Mouse (Mus musculus): ENCODE measurements at regions not wholly inside any gene's neighbourhood (a gene's known extent, or its start where the extent isn't known, plus 50 kb on each side); places are given as distances from the start of the nearest gene placed in this dataset.

GRCm38 (mm10) chr9:101458306-101458946 lies 206.8 kb upstream of the Ppp2r3a start:
- H3K9ac ChIP-seq (ENCODE audit: low read depth, low read length) = no peak overlapping the region
- TF ChIP-seq CTCF (IDR thresholded peaks at IDR 0.05; ENCODE audit: low read depth) = no peak
- no peaks in the 10 kb centered on the region for H3K9me3 ChIP-seq (ENCODE audit: control insufficient read depth)
- WGBS = 68% methylated on average over 10 of the region's 10 CpGs
- H3K4me1 ChIP-seq (replicated peaks; ENCODE audit: control insufficient read depth, insufficient read depth, low read length) = no peaks in the 10 kb centered on the region
- no peak for ATAC-seq
- H3K27ac ChIP-seq (ENCODE audit: low read depth, low read length) = no peak overlapping the region
- H3K4me3 ChIP-seq (ENCODE audit: low read depth, low read length) = no peak overlapping the region
- no peaks in the 10 kb centered on the region for H3K27me3 ChIP-seq (replicated peaks; ENCODE audit: control insufficient read depth, insufficient read depth, low read length)
- no peaks in the 10 kb centered on the region for H3K36me3 ChIP-seq (ENCODE audit: control insufficient read depth, insufficient read depth)
- H3K4me2 ChIP-seq (replicated peaks; ENCODE audit: low read depth) = no peak overlapping the region

- no peak for ATAC-seq
- Histone ChIP-seq H3K36me3 (ENCODE audit: control insufficient read depth, insufficient read depth) (no peaks in the 10 kb centered on the region), H3K27me3 (replicated peaks; ENCODE audit: control insufficient read depth, insufficient read depth, low read length) (no peaks in the 10 kb centered on the region), H3K9ac (ENCODE audit: low read depth, low read length) (no peak overlapping the region), H3K27ac (ENCODE audit: low read depth, low read length) (no peak overlapping the region), H3K4me1 (replicated peaks; ENCODE audit: control insufficient read depth, insufficient read depth, low read length) (no peaks in the 10 kb centered on the region), H3K4me3 (ENCODE audit: low read depth, low read length) (no peak overlapping the region), H3K4me2 (replicated peaks; ENCODE audit: low read depth) (no peak overlapping the region), H3K9me3 (ENCODE audit: control insufficient read depth) (no peaks in the 10 kb centered on the region)
- no peak for TF ChIP-seq CTCF (IDR thresholded peaks at IDR 0.05; ENCODE audit: low read depth)
- WGBS = 75% methylated on average over 2 of the region's 2 CpGs
These were observed 194.7 kb upstream of the Ppp2r3a start for GRCm38 (mm10) chr9:101446316-101446715.

GRCm38 (mm10) chr9:101445764-101446163 lies 194.2 kb upstream of the Ppp2r3a start:
- Histone ChIP-seq H3K9ac (ENCODE audit: low read depth, low read length) (no peak overlapping the region), H3K36me3 (ENCODE audit: control insufficient read depth, insufficient read depth) (no peaks in the 10 kb centered on the region), H3K9me3 (ENCODE audit: control insufficient read depth) (no peaks in the 10 kb centered on the region), H3K4me1 (replicated peaks; ENCODE audit: control insufficient read depth, insufficient read depth, low read length) (no peaks in the 10 kb centered on the region), H3K4me3 (ENCODE audit: low read depth, low read length) (no peak overlapping the region), H3K27ac (ENCODE audit: low read depth, low read length) (no peak overlapping the region), H3K27me3 (replicated peaks; ENCODE audit: control insufficient read depth, insufficient read depth, low read length) (no peaks in the 10 kb centered on the region), H3K4me2 (replicated peaks; ENCODE audit: low read depth) (no peak overlapping the region)
- 66% methylated on average over 5 of the region's 5 CpGs for WGBS
- no peak for TF ChIP-seq CTCF (IDR thresholded peaks at IDR 0.05; ENCODE audit: low read depth)
- no peak for ATAC-seq

GRCm38 (mm10) chr9:101445293-101445692 lies 193.7 kb upstream of the Ppp2r3a start:
- TF ChIP-seq CTCF (IDR thresholded peaks at IDR 0.05; ENCODE audit: low read depth) = no peak
- Histone ChIP-seq H3K9me3 (ENCODE audit: control insufficient read depth) (no peaks in the 10 kb centered on the region), H3K4me1 (replicated peaks; ENCODE audit: control insufficient read depth, insufficient read depth, low read length) (no peaks in the 10 kb centered on the region), H3K36me3 (ENCODE audit: control insufficient read depth, insufficient read depth) (no peaks in the 10 kb centered on the region), H3K4me3 (ENCODE audit: low read depth, low read length) (no peak overlapping the region), H3K27ac (ENCODE audit: low read depth, low read length) (no peak overlapping the region), H3K4me2 (replicated peaks; ENCODE audit: low read depth) (no peak overlapping the region), H3K9ac (ENCODE audit: low read depth, low read length) (no peak overlapping the region), H3K27me3 (replicated peaks; ENCODE audit: control insufficient read depth, insufficient read depth, low read length) (no peaks in the 10 kb centered on the region)
- no peak for ATAC-seq
- 76% methylated on average over 1 of the region's 1 CpGs for WGBS

GRCm38 (mm10) chr9:101439856-101440255 lies 188.3 kb upstream of the Ppp2r3a start:
- Histone ChIP-seq H3K4me1 (replicated peaks; ENCODE audit: control insufficient read depth, insufficient read depth, low read length) (no peaks in the 10 kb centered on the region), H3K4me2 (replicated peaks; ENCODE audit: low read depth) (no peak overlapping the region), H3K4me3 (ENCODE audit: low read depth, low read length) (no peak overlapping the region), H3K9ac (ENCODE audit: low read depth, low read length) (no peak overlapping the region), H3K27ac (ENCODE audit: low read depth, low read length) (no peak overlapping the region), H3K27me3 (replicated peaks; ENCODE audit: control insufficient read depth, insufficient read depth, low read length) (no peaks in the 10 kb centered on the region), H3K9me3 (ENCODE audit: control insufficient read depth) (no peaks in the 10 kb centered on the region), H3K36me3 (ENCODE audit: control insufficient read depth, insufficient read depth) (no peaks in the 10 kb centered on the region)
- no peak for ATAC-seq
- TF ChIP-seq CTCF (IDR thresholded peaks at IDR 0.05; ENCODE audit: low read depth) = no peak
- WGBS = 73% methylated on average over 6 of the region's 6 CpGs

GRCm38 (mm10) chr9:101438564-101439180 lies 187.1 kb upstream of the Ppp2r3a start:
- H3K4me2 ChIP-seq (replicated peaks; ENCODE audit: low read depth) = no peak overlapping the region
- no peaks in the 10 kb centered on the region for H3K36me3 ChIP-seq (ENCODE audit: control insufficient read depth, insufficient read depth)
- no peak for TF ChIP-seq CTCF (IDR thresholded peaks at IDR 0.05; ENCODE audit: low read depth)
- H3K9me3 ChIP-seq (ENCODE audit: control insufficient read depth) = no peaks in the 10 kb centered on the region
- no peak for ATAC-seq
- no peaks in the 10 kb centered on the region for H3K4me1 ChIP-seq (replicated peaks; ENCODE audit: control insufficient read depth, insufficient read depth, low read length)
- no peak overlapping the region for H3K27ac ChIP-seq (ENCODE audit: low read depth, low read length)
- no peak overlapping the region for H3K4me3 ChIP-seq (ENCODE audit: low read depth, low read length)
- H3K27me3 ChIP-seq (replicated peaks; ENCODE audit: control insufficient read depth, insufficient read depth, low read length) = no peaks in the 10 kb centered on the region
- 63% methylated on average over 12 of the region's 12 CpGs for WGBS
- no peak overlapping the region for H3K9ac ChIP-seq (ENCODE audit: low read depth, low read length)

All from intestine, postnatal 0 days (tissue).